Mouse (Mus musculus): ENCODE measurements around the gene Cenpb. TPM values are rescaled to one million over a fixed set of nuclear protein-coding genes. Genes with fewer than 3 reads are reported as not detected.

The Cenpb gene
- polyA plus RNA-seq, 1 experiment from 2014 or later = 16.2 TPM

GRCm38 (mm10) chr2:131130849-131131248 is 49.0 kb downstream of the Cenpb start:
- WGBS = 94% methylated on average over 2 of the region's 2 CpGs
- Histone ChIP-seq H3K27me3 (0 out of 2 replicates have a peak, but pooled peaks cover 15% of the 10 kb centered on the region), H3K9me3 (no peaks in the 10 kb centered on the region), H3K36me3 (replicated peaks) (no peaks in the 10 kb centered on the region), H3K27ac (no peak overlapping the region), H3K4me1 (peaks cover 18% of the 10 kb centered on the region), H3K4me3 (replicated peaks) (no peak overlapping the region), H3K4me2 (no peak overlapping the region), H3K9ac (no peak overlapping the region)
- no peak for ATAC-seq (ENCODE audit: low FRiP score)

GRCm38 (mm10) chr2:131129836-131130235 is 50.0 kb downstream of the Cenpb start:
- WGBS = 88% methylated on average over 5 of the region's 5 CpGs
- Histone ChIP-seq H3K9ac (no peak overlapping the region), H3K4me2 (no peak overlapping the region), H3K36me3 (replicated peaks) (no peaks in the 10 kb centered on the region), H3K4me1 (peaks cover 18% of the 10 kb centered on the region), H3K4me3 (replicated peaks) (no peak overlapping the region), H3K9me3 (no peaks in the 10 kb centered on the region), H3K27me3 (0 out of 2 replicates have a peak, but pooled peaks cover 20% of the 10 kb centered on the region), H3K27ac (no peak overlapping the region)
- no peak for ATAC-seq (ENCODE audit: low FRiP score)

GRCm38 (mm10) chr2:131128636-131129157 is 51.2 kb downstream of the Cenpb start:
- Histone ChIP-seq H3K4me2 (peak overlapping the region; percentile 90; the same call in 1 of the 2 replicates), H3K9me3 (no peaks in the 10 kb centered on the region), H3K27ac (no peak overlapping the region), H3K9ac (no peak overlapping the region), H3K36me3 (replicated peaks) (no peaks in the 10 kb centered on the region), H3K4me1 (peaks cover 18% of the 10 kb centered on the region), H3K27me3 (0 out of 2 replicates have a peak, but pooled peaks cover 20% of the 10 kb centered on the region), H3K4me3 (replicated peaks) (no peak overlapping the region)
- no peak for ATAC-seq (ENCODE audit: low FRiP score)
- 79% methylated on average over 3 of the region's 3 CpGs for WGBS

- WGBS = 95% methylated on average over 5 of the region's 5 CpGs
- H3K9me3 ChIP-seq = no peaks in the 10 kb centered on the region
- H3K4me1 ChIP-seq = peaks cover 18% of the 10 kb centered on the region
- no peak for ATAC-seq (ENCODE audit: low FRiP score)
- H3K36me3 ChIP-seq (replicated peaks) = no peaks in the 10 kb centered on the region
- H3K27me3 ChIP-seq = 0 out of 2 replicates have a peak, but pooled peaks cover 20% of the 10 kb centered on the region
- H3K9ac ChIP-seq = no peak overlapping the region
- H3K4me2 ChIP-seq = peak overlapping the region; percentile 90
- H3K27ac ChIP-seq = no peak overlapping the region
- no peak overlapping the region for H3K4me3 ChIP-seq (replicated peaks)
These were observed 51.7 kb downstream of the Cenpb start for GRCm38 (mm10) chr2:131128211-131128610.

GRCm38 (mm10) chr2:131127161-131127730 is 52.6 kb downstream of the Cenpb start, which contains the start of gene Hspa12b:
Gene Hspa12b, plus strand, starts transcription at chr2:131127280.
- Histone ChIP-seq H3K9ac (peak within 1 kb of the TSS; percentile 70), H3K9me3 (no peaks in the 10 kb centered on the region), H3K36me3 (replicated peaks) (no peaks in the 10 kb centered on the region), H3K4me3 (replicated peaks) (peak within 1 kb of the TSS; percentile 45), H3K4me1 (peaks cover 18% of the 10 kb centered on the region), H3K4me2 (peak within 1 kb of the TSS; percentile 90), H3K27me3 (0 out of 2 replicates have a peak, but pooled peaks cover 20% of the 10 kb centered on the region), H3K27ac (peak within 1 kb of the TSS; percentile 3; the same call in 1 of the 2 replicates)
- ATAC-seq (ENCODE audit: low FRiP score) = peak; percentile 89
- WGBS = 2% methylated on average over 28 of the region's 28 CpGs

GRCm38 (mm10) chr2:131125964-131126815 is 53.7 kb downstream of the Cenpb start:
- 41% methylated on average over 9 of the region's 9 CpGs for WGBS
- no peak overlapping the region for H3K9ac ChIP-seq
- no peak overlapping the region for H3K4me3 ChIP-seq (replicated peaks)
- no peaks in the 10 kb centered on the region for H3K36me3 ChIP-seq (replicated peaks)
- H3K27ac ChIP-seq = no peak overlapping the region
- H3K9me3 ChIP-seq = no peaks in the 10 kb centered on the region
- no peak for ATAC-seq (ENCODE audit: low FRiP score)
- H3K4me2 ChIP-seq = no peak overlapping the region
- H3K4me1 ChIP-seq = peaks cover 18% of the 10 kb centered on the region
- 0 out of 2 replicates have a peak, but pooled peaks cover 20% of the 10 kb centered on the region for H3K27me3 ChIP-seq

Other genes with a start within 250 kb of the Cenpb start
- 6.0 and 7.6 TPM in 2 replicates for gene Gfra4, start 137.0 kb downstream of the Cenpb start, polyA plus RNA-seq (2016; fragmentation: Nextera tagmentation; extraction: Ambion mirVana)
- 0.97 and 1.5 TPM in 2 replicates for gene Adam33, start 116.3 kb downstream of the Cenpb start, polyA plus RNA-seq (2016; fragmentation: Nextera tagmentation; extraction: Ambion mirVana)
- gene Siglec1, start 93.3 kb downstream of the Cenpb start, polyA plus RNA-seq (2016; fragmentation: Nextera tagmentation; extraction: Ambion mirVana) = 0.06 and 0.09 TPM in 2 replicates
- 4.5 and 5.2 TPM in 2 replicates for gene Hspa12b, start 52.8 kb downstream of the Cenpb start, polyA plus RNA-seq (2016; fragmentation: Nextera tagmentation; extraction: Ambion mirVana)
- gene Gm11037, start 46.6 kb downstream of the Cenpb start, polyA plus RNA-seq (2016; fragmentation: Nextera tagmentation; extraction: Ambion mirVana) = not detected in 2 replicates
- 104 TPM in 2 replicates for gene 1700037H04Rik, start 20.0 kb downstream of the Cenpb start, polyA plus RNA-seq (2016; fragmentation: Nextera tagmentation; extraction: Ambion mirVana)
- gene Cdc25b, start 6.9 kb upstream of the Cenpb start, polyA plus RNA-seq (2016; fragmentation: Nextera tagmentation; extraction: Ambion mirVana) = 73.1 and 81.9 TPM in 2 replicates
- 10.2 and 12.1 TPM in 2 replicates for gene Spef1, start 7.2 kb upstream of the Cenpb start, polyA plus RNA-seq (2016; fragmentation: Nextera tagmentation; extraction: Ambion mirVana)
- gene Ap5s1, start 27.0 kb upstream of the Cenpb start, polyA plus RNA-seq (2016; fragmentation: Nextera tagmentation; extraction: Ambion mirVana) = 29.1 and 30.0 TPM in 2 replicates
- gene Mavs, start 54.0 kb upstream of the Cenpb start, polyA plus RNA-seq (2016; fragmentation: Nextera tagmentation; extraction: Ambion mirVana) = 11.3 and 13.2 TPM in 2 replicates
- gene Pank2, start 82.4 kb upstream of the Cenpb start, polyA plus RNA-seq (2016; fragmentation: Nextera tagmentation; extraction: Ambion mirVana) = 58.5 and 70.4 TPM in 2 replicates
- 14.4 and 17.4 TPM in 2 replicates for gene Rnf24, start 172.8 kb upstream of the Cenpb start, polyA plus RNA-seq (2016; fragmentation: Nextera tagmentation; extraction: Ambion mirVana)